Mouse (Mus musculus) CH12.LX (cell line): ENCODE measurements around the gene Npr1. TPM values are rescaled to one million over a fixed set of nuclear protein-coding genes. Genes with fewer than 3 reads are reported as not detected.

Experiments used
- DNase-seq: peaks from one replicate; pipeline ENCODE4 v3.0.0-alpha.2; 2013; ENCODE audit errors: extremely low read depth
- H3K27ac ChIP-seq: 2 replicates; pipeline ENCODE4 v1.5.1; 2012; ENCODE audit warnings: low read depth, mild to moderate bottlenecking, control low read depth, moderate library complexity; ENCODE audit not compliant: insufficient read depth
- H3K27me3 ChIP-seq: replicated peaks from 2 replicates; pipeline ENCODE3; 2012; ENCODE audit warnings: inconsistent platforms
- H3K36me3 ChIP-seq, 2 experiments: replicated peaks in 1 of 2; 2 replicates each; pipeline versions ENCODE3 to v1.6.1; 2012; ENCODE audit warnings: inconsistent platforms in 1 of 2, low read length in 1 of 2, mild to moderate bottlenecking in 1 of 2, mixed read lengths in 1 of 2, moderate library complexity in 1 of 2; ENCODE audit not compliant: control insufficient read depth in 1 of 2, insufficient read depth in 1 of 2
- H3K4me1 ChIP-seq, 2 experiments: 2 replicates each; pipeline ENCODE4 v1.6.1; 2012; ENCODE audit warnings: inconsistent platforms in 1 of 2, moderate library complexity in 1 of 2; ENCODE audit not compliant: insufficient read depth in 2 of 2, control insufficient read depth in 1 of 2
- H3K4me2 ChIP-seq: 2 replicates; pipeline ENCODE4 v1.6.1; 2012; ENCODE audit warnings: low read depth, mild to moderate bottlenecking, control low read depth; ENCODE audit not compliant: poor library complexity, insufficient read depth, severe bottlenecking
- H3K4me3 ChIP-seq, 3 experiments: fragments of 150-350 bp in 1 of 3; sonication (generic) in 1 of 3; replicated peaks in 1 of 3; 2 replicates each; pipeline versions ENCODE3 to v1.5.1; 2011 to 2012; ENCODE audit warnings: low read depth in 2 of 3, low read length in 2 of 3, mild to moderate bottlenecking in 2 of 3, moderate library complexity in 2 of 3, control low read depth in 1 of 3, improper control_type of control experiment in 1 of 3, inconsistent platforms in 1 of 3, mixed read lengths in 1 of 3; ENCODE audit not compliant: poor library complexity in 1 of 3
- H3K79me2 ChIP-seq: replicated peaks from 2 replicates; pipeline ENCODE4 v1.6.1; 2012; ENCODE audit warnings: mild to moderate bottlenecking, moderate library complexity; ENCODE audit not compliant: control insufficient read depth, poor library complexity, insufficient read depth, severe bottlenecking; ENCODE audit errors: extremely low read depth
- H3K9ac ChIP-seq: 2 replicates; pipeline ENCODE4 v1.6.1; 2012; ENCODE audit warnings: low read depth, mild to moderate bottlenecking, control low read depth, moderate library complexity; ENCODE audit not compliant: insufficient read depth
- H3K9me3 ChIP-seq: replicated peaks from 2 replicates; pipeline ENCODE3; 2012; ENCODE audit warnings: low read length, inconsistent platforms, mixed read lengths
- CHD2 ChIP-seq: IDR thresholded peaks from 2 replicates; pipeline ENCODE4 v1.6.1; 2011; ENCODE audit warnings: low read length, improper control_type of control experiment
- ELF1 ChIP-seq: IDR thresholded peaks from 2 replicates; pipeline ENCODE4 v1.6.1; 2014; ENCODE audit warnings: low read depth, mild to moderate bottlenecking, inconsistent platforms, low read length, improper control_type of control experiment
- HCFC1 ChIP-seq: IDR thresholded peaks from 2 replicates; pipeline ENCODE4 v1.6.1; 2012; ENCODE audit warnings: low read depth, mild to moderate bottlenecking, inconsistent platforms, low read length, improper control_type of control experiment
- IRF4 ChIP-seq: IDR thresholded peaks from 2 replicates; pipeline ENCODE4 v1.6.1; 2014; ENCODE audit warnings: low read depth, mild to moderate bottlenecking, inconsistent platforms, low read length, improper control_type of control experiment
- JUN ChIP-seq: IDR thresholded peaks from 2 replicates; pipeline ENCODE4 v1.6.1; 2011; ENCODE audit warnings: low read depth, mild to moderate bottlenecking, low read length, improper control_type of control experiment, moderate library complexity; ENCODE audit not compliant: insufficient read depth
- KAT2A ChIP-seq: IDR thresholded peaks from 2 replicates; pipeline ENCODE4 v1.6.1; 2012; ENCODE audit warnings: low read length, improper control_type of control experiment, inconsistent platforms; ENCODE audit not compliant: insufficient replicate concordance
- MAZ ChIP-seq: IDR thresholded peaks from 2 replicates; pipeline ENCODE4 v1.6.1; 2012; ENCODE audit warnings: low read depth, mild to moderate bottlenecking, inconsistent platforms, low read length, improper control_type of control experiment, moderate library complexity
- MXI1 ChIP-seq: IDR thresholded peaks from 2 replicates; pipeline ENCODE4 v1.6.1; 2011; ENCODE audit warnings: mild to moderate bottlenecking, low read depth, low read length, improper control_type of control experiment
- MYC ChIP-seq: IDR thresholded peaks from 2 replicates; pipeline ENCODE4 v1.6.1; 2011; ENCODE audit warnings: low read depth, mild to moderate bottlenecking, improper control_type of control experiment, low read length
- NRF1 ChIP-seq: IDR thresholded peaks from 2 replicates; pipeline ENCODE4 v1.6.1; 2014; ENCODE audit warnings: low read depth, mild to moderate bottlenecking, inconsistent platforms, low read length, improper control_type of control experiment, moderate library complexity
- POLR2AphosphoS2 ChIP-seq: IDR thresholded peaks from 2 replicates; pipeline ENCODE4 v1.6.1; 2011; ENCODE audit warnings: low read depth, low read length, improper control_type of control experiment
- SMC3 ChIP-seq: IDR thresholded peaks from 2 replicates; pipeline ENCODE4 v1.6.1; 2011; ENCODE audit warnings: low read depth, low read length, improper control_type of control experiment
- TCF12 ChIP-seq: IDR thresholded peaks from 2 replicates; pipeline ENCODE4 v1.6.1; 2014; ENCODE audit warnings: low read depth, mild to moderate bottlenecking, inconsistent platforms, low read length, improper control_type of control experiment
- ZMIZ1 ChIP-seq: IDR thresholded peaks from 2 replicates; pipeline ENCODE4 v1.6.1; 2012; ENCODE audit warnings: low read depth, mild to moderate bottlenecking, inconsistent platforms, low read length, improper control_type of control experiment
- ZNF384 ChIP-seq: IDR thresholded peaks from 2 replicates; pipeline ENCODE4 v1.6.1; 2012; ENCODE audit warnings: low read depth, low read length, improper control_type of control experiment, inconsistent platforms
- dilution Hi-C: fragments of 300-500 bp; cut with MboI; formaldehyde crosslinking; loops from 2 replicates; pipeline ENCODE4 v1.14.3; 2020; ENCODE audit warnings: low sequenced_read_pairs; ENCODE audit not compliant: extremely low pct_unique_long_range_greater_than_20kb, extremely low pct_ligation_motif_present
- in situ Hi-C: fragments of 300-500 bp; cut with MboI; formaldehyde crosslinking; loops from 3 replicates; pipeline ENCODE4 v1.14.3; 2019; ENCODE audit warnings: low sequenced_read_pairs, low pct_ligation_motif_present, low pct_unique_long_range_greater_than_20kb, mixed read lengths
- polyA plus RNA-seq: library from polyadenylated mRNA; unstranded; fragments of >175 nt; gene quantifications from 2 replicates; pipeline ENCODE4 v1.2.1, GENCODE M21; 2012; ENCODE audit warnings: low read depth; ENCODE audit not compliant: insufficient read length
- total RNA-seq, 2 experiments: library from RNA; depleted of rRNA; stranded (reverse); fragments of 300-350 nt in 1 of 2; fragments of >200 nt in 1 of 2; gene quantifications; 2 replicates each; pipeline ENCODE4 v1.2.3; 2012 to 2014

Npr1 gene
- total and polyA plus RNA-seq, 3 experiments, result 0.13 TPM; not detected in 2

DNA sequence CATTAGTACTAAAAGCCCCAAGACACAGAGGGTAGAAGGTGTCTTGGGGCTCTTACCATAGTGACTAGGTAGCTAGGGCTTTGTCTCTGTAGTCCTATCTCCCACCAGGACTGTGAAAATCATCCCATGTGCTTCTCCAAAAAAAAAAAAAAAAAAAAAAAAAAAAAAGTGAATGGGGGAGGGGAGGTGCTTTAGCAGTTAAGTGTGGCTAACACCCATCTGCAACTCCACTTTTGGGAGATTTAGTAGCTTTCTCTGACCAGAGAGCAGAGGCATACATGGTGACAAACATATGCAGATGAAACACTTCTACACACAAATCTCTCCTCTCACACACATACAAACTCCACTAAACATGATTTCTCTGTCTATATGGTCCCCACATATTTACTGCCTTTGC lies 31.9 kb upstream of the Npr1 start:
- H3K36me3 ChIP-seq, result peaks cover 66 to 77% of the 10 kb centered on the region in 2 experiments
- H3K4me3 ChIP-seq, result no peak overlapping the region

DNA sequence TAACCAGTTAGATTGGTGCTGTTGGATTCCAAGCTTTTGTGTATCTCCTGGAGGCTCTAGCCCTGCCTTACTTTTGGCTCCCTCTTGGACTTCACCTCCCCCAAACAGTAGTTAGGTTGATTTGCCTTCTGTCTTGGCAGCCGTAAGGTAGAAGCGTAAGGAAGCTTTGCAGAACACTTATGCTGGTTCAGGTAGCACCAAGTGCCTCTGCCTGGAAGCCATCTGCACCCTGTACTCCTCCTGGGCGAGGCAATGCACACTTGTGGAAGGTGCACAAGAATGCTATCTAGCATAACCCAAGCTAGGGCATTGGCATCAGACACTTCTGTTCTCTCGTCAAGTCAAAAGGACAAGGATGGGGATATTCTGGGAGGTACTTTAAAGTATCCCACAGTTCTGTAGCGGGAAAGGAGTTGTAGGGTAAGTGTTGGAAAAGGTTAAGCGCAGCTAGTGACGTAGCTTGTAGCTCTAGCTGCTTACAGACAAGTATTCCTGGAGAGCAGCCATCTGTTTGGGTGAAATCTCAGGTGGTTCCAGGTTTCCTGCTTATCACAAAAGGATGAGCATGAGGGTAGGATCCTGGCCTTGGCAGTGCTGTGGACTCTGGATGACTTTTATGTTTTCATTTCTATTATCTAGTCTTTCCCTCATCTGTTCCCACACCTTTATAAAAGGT lies 30.3 kb upstream of the Npr1 start:
- Histone ChIP-seq H3K36me3 (peaks cover 52 to 61% of the 10 kb centered on the region in 2 experiments), H3K27ac (no peak overlapping the region), H3K27me3 (no peaks in the 10 kb centered on the region), H3K9ac (no peak overlapping the region), H3K4me1 (no peaks in the 10 kb centered on the region), H3K4me2 (no peak overlapping the region), H3K9me3 (no peaks in the 10 kb centered on the region), H3K4me3 (no peak overlapping the region), H3K79me2 (no peaks in the 10 kb centered on the region)
- dilution Hi-C loops (no loop called here), in situ Hi-C loops (no loop called here)
- DNase-seq, result no peak
- no peak for TF ChIP-seq HCFC1
- no peak for TF ChIP-seq CHD2
- TF ChIP-seq IRF4, result no peak
- TF ChIP-seq ZNF384, result no peak
- no peak for TF ChIP-seq SMC3
- TF ChIP-seq MYC, result no peak
- TF ChIP-seq TCF12, result no peak
- TF ChIP-seq JUN, result no peak
- no peak for TF ChIP-seq NRF1
- no peak for TF ChIP-seq MXI1
- TF ChIP-seq ZMIZ1, result no peak
- no peak for TF ChIP-seq ELF1
- no peak for TF ChIP-seq MAZ

More for the DNA sequence above, 31.9 kb upstream of the Npr1 start:
- H3K4me1 ChIP-seq, result no peaks in the 10 kb centered on the region
- H3K4me2 ChIP-seq, result no peak overlapping the region
- DNase-seq, result no peak
- TF ChIP-seq POLR2AphosphoS2 (no peak), ZNF384 (peak; percentile 81), IRF4 (no peak), KAT2A (no peak), MAZ (no peak)
- H3K9ac ChIP-seq, result no peak overlapping the region
- H3K27ac ChIP-seq, result no peak overlapping the region
- dilution Hi-C loops (no loop called here), in situ Hi-C loops (no loop called here)
- H3K9me3 ChIP-seq, result no peaks in the 10 kb centered on the region
- H3K79me2 ChIP-seq, result no peaks in the 10 kb centered on the region
- H3K27me3 ChIP-seq, result no peaks in the 10 kb centered on the region
